Mouse (Mus musculus) lung, postnatal 0 days (tissue): ENCODE data around the gene Sirt2.

Source experiments
- CTCF ChIP-seq: IDR thresholded peaks from 2 replicates; pipeline ENCODE4 v1.5.1; 2016; ENCODE audit warnings: antibody characterized with exemption, mild to moderate bottlenecking
- EP300 ChIP-seq: IDR thresholded peaks from 2 replicates; pipeline ENCODE4 v1.6.1; 2016; ENCODE audit warnings: antibody characterized with exemption, mild to moderate bottlenecking, control low read depth

DNA sequence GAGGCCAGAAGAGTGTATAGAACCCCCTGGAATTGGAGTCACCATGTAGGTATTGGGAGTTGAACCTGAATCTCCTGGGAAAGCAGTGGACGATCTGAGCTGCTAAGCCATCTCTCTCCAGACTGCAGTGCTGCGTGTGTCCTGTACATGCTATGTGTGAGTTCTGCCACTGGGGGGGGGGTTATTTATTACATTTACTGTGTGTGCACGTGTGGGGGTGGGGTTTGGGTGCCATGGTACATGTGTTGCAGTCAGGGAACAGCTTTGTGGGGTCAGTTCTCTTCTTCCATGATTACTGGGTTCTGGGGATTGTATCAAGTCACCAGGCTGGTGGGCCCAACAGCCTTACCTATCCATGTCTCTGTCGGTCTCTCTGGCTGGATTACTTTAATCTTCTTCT, 40.3 kb downstream of the Sirt2 start:
- TF ChIP-seq CTCF (peak; percentile 49), EP300 (no peak)
